Comparison of ENCODE assay signal across 7 mouse cellular contexts in the genomic region with DNA sequence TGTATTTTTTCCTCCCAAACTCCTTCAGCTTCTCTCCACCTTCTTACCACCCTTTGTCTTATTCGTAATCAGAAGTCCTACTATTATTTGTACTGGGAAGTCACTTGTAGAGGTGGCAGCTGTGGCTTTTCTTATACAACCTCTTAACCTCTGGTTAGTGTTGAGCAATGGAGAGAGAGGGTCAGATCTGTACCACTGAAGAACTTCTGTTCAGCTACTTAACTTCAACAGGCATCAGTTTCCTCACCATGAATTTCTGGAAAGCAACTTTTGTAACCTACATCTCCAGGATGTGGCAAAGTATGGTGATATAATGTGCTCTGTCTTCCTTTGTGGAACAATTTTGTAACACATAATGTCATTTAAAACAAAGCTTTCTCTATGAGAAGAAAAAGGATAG.
"Had no signal": no experiment of that assay in that cellular context is flagged by ENCODE, and none has a peak within 500 bp of the region (broad histone marks: within the 10 kb centered on the region; RNA-seq: fewer than 3 reads in every experiment).

No protein-coding gene starts in this region.

- DNase-seq: gastrocnemius, postnatal 14 days; gastrocnemius, postnatal 36 days had no signal

- ATAC-seq: hindbrain, embryonic 16.5 days; inflammation-experienced regulatory T-cells, adult 6 months; intestine, embryonic 15.5 days; intestine, postnatal 0 days; liver, embryonic 12.5 days had no signal
